Mouse (Mus musculus): Measurements from ENCODE around the gene Arid5b.

The Arid5b gene

GRCm38 (mm10) chr10:68312734-68313133, 34.2 kb upstream of the Arid5b start:
- no peaks in the 10 kb centered on the region for H3K27me3 ChIP-seq (ENCODE audit: insufficient read depth, low read length)
- H3K4me3 ChIP-seq (replicated peaks; ENCODE audit: low read length), result no peak overlapping the region
- TF ChIP-seq CTCF (conservative IDR thresholded peaks at IDR 0.05; ENCODE audit: low read length), result no peak
- no peak for TF ChIP-seq NANOG (IDR thresholded peaks at IDR 0.05; ENCODE audit: borderline replicate concordance, low read length)
- no peaks in the 10 kb centered on the region for H3K4me1 ChIP-seq (replicated peaks; ENCODE audit: low read depth, low read length)
- H3K36me3 ChIP-seq (ENCODE audit: insufficient read depth, low read length), result no peaks in the 10 kb centered on the region
- H3K9me3 ChIP-seq (ENCODE audit: low read length), result peaks cover 19% of the 10 kb centered on the region

- Histone ChIP-seq H3K27me3 (ENCODE audit: insufficient read depth, low read length) (no peaks in the 10 kb centered on the region), H3K4me3 (replicated peaks; ENCODE audit: low read length) (no peak overlapping the region), H3K9me3 (ENCODE audit: low read length) (no peaks in the 10 kb centered on the region), H3K4me1 (replicated peaks; ENCODE audit: low read depth, low read length) (peaks cover 7% of the 10 kb centered on the region), H3K36me3 (ENCODE audit: insufficient read depth, low read length) (no peaks in the 10 kb centered on the region)
- no peak for TF ChIP-seq CTCF (conservative IDR thresholded peaks at IDR 0.05; ENCODE audit: low read length)
- no peak for TF ChIP-seq POU5F1 (IDR thresholded peaks at IDR 0.05; ENCODE audit: borderline replicate concordance, low read length)
- no peak for TF ChIP-seq NANOG (IDR thresholded peaks at IDR 0.05; ENCODE audit: borderline replicate concordance, low read length)
Observed at GRCm38 (mm10) chr10:68301013-68301412, 22.5 kb upstream of the Arid5b start.

- Histone ChIP-seq H3K4me3 (replicated peaks; ENCODE audit: low read length) (no peak overlapping the region), H3K27me3 (ENCODE audit: insufficient read depth, low read length) (no peaks in the 10 kb centered on the region), H3K4me1 (replicated peaks; ENCODE audit: low read depth, low read length) (0 out of 2 replicates have a peak, but pooled peaks cover 8% of the 10 kb centered on the region), H3K36me3 (ENCODE audit: insufficient read depth, low read length) (no peaks in the 10 kb centered on the region), H3K9me3 (ENCODE audit: low read length) (peaks cover 26% of the 10 kb centered on the region)
- no peak for TF ChIP-seq NANOG (IDR thresholded peaks at IDR 0.05; ENCODE audit: borderline replicate concordance, low read length)
- no peak for TF ChIP-seq POU5F1 (IDR thresholded peaks at IDR 0.05; ENCODE audit: borderline replicate concordance, low read length)
- TF ChIP-seq CTCF (conservative IDR thresholded peaks at IDR 0.05; ENCODE audit: low read length), result no peak
Observed at GRCm38 (mm10) chr10:68289465-68289864, 10.9 kb upstream of the Arid5b start.

- H3K27me3 ChIP-seq (ENCODE audit: insufficient read depth, low read length), result peaks cover 23% of the 10 kb centered on the region
- H3K36me3 ChIP-seq (ENCODE audit: insufficient read depth, low read length), result no peaks in the 10 kb centered on the region
- H3K4me3 ChIP-seq (replicated peaks; ENCODE audit: low read length), result peak overlapping the region; percentile 72
- TF ChIP-seq NANOG (IDR thresholded peaks at IDR 0.05; ENCODE audit: borderline replicate concordance, low read length) (no peak), CTCF (conservative IDR thresholded peaks at IDR 0.05; ENCODE audit: low read length) (peak; percentile 59)
- peaks cover 39% of the 10 kb centered on the region for H3K4me1 ChIP-seq (replicated peaks; ENCODE audit: low read depth, low read length)
- no peaks in the 10 kb centered on the region for H3K9me3 ChIP-seq (ENCODE audit: low read length)
Observed at GRCm38 (mm10) chr10:68282466-68283391, 4.2 kb upstream of the Arid5b start.

- Histone ChIP-seq H3K9me3 (ENCODE audit: low read length) (no peaks in the 10 kb centered on the region), H3K4me1 (replicated peaks; ENCODE audit: low read depth, low read length) (peaks cover 46% of the 10 kb centered on the region), H3K36me3 (ENCODE audit: insufficient read depth, low read length) (no peaks in the 10 kb centered on the region), H3K4me3 (replicated peaks; ENCODE audit: low read length) (no peak overlapping the region), H3K27me3 (ENCODE audit: insufficient read depth, low read length) (peaks cover 30% of the 10 kb centered on the region)
- no peak for TF ChIP-seq NANOG (IDR thresholded peaks at IDR 0.05; ENCODE audit: borderline replicate concordance, low read length)
Observed at GRCm38 (mm10) chr10:68281775-68282106, 3.2 kb upstream of the Arid5b start.

- H3K4me3 ChIP-seq (replicated peaks; ENCODE audit: low read length), result no peak overlapping the region
- H3K36me3 ChIP-seq (ENCODE audit: insufficient read depth, low read length), result no peaks in the 10 kb centered on the region
- no peaks in the 10 kb centered on the region for H3K9me3 ChIP-seq (ENCODE audit: low read length)
- H3K4me1 ChIP-seq (replicated peaks; ENCODE audit: low read depth, low read length), result peaks cover 46% of the 10 kb centered on the region
- TF ChIP-seq CTCF (conservative IDR thresholded peaks at IDR 0.05; ENCODE audit: low read length) (no peak), NANOG (IDR thresholded peaks at IDR 0.05; ENCODE audit: borderline replicate concordance, low read length) (no peak), POU5F1 (IDR thresholded peaks at IDR 0.05; ENCODE audit: borderline replicate concordance, low read length) (no peak)
- peaks cover 30% of the 10 kb centered on the region for H3K27me3 ChIP-seq (ENCODE audit: insufficient read depth, low read length)
Observed at GRCm38 (mm10) chr10:68281076-68281774, 2.7 kb upstream of the Arid5b start.

- peak overlapping the region; percentile 68 for H3K4me3 ChIP-seq (replicated peaks; ENCODE audit: low read length)
- no peaks in the 10 kb centered on the region for H3K9me3 ChIP-seq (ENCODE audit: low read length)
- peaks cover 30% of the 10 kb centered on the region for H3K27me3 ChIP-seq (ENCODE audit: insufficient read depth, low read length)
- H3K36me3 ChIP-seq (ENCODE audit: insufficient read depth, low read length), result no peaks in the 10 kb centered on the region
- TF ChIP-seq NANOG (IDR thresholded peaks at IDR 0.05; ENCODE audit: borderline replicate concordance, low read length), result no peak
- TF ChIP-seq CTCF (conservative IDR thresholded peaks at IDR 0.05; ENCODE audit: low read length), result no peak
- H3K4me1 ChIP-seq (replicated peaks; ENCODE audit: low read depth, low read length), result peaks cover 52% of the 10 kb centered on the region
Observed at GRCm38 (mm10) chr10:68279516-68280501, 1.3 kb upstream of the Arid5b start.

GRCm38 (mm10) chr10:68277671-68278151, 829 bp downstream of the Arid5b start:
- Histone ChIP-seq H3K4me1 (replicated peaks; ENCODE audit: low read depth, low read length) (peaks cover 46% of the 10 kb centered on the region), H3K27me3 (ENCODE audit: insufficient read depth, low read length) (peaks cover 30% of the 10 kb centered on the region), H3K9me3 (ENCODE audit: low read length) (no peaks in the 10 kb centered on the region), H3K4me3 (replicated peaks; ENCODE audit: low read length) (peak overlapping the region; percentile 82), H3K36me3 (ENCODE audit: insufficient read depth, low read length) (no peaks in the 10 kb centered on the region)
- TF ChIP-seq POU5F1 (IDR thresholded peaks at IDR 0.05; ENCODE audit: borderline replicate concordance, low read length) (no peak), NANOG (IDR thresholded peaks at IDR 0.05; ENCODE audit: borderline replicate concordance, low read length) (no peak), CTCF (conservative IDR thresholded peaks at IDR 0.05; ENCODE audit: low read length) (no peak)

Data from E14TG2a.4 (cell line).